Mouse (Mus musculus): ENCODE data around the gene Gm32802. TPM values are rescaled to one million over a fixed set of nuclear protein-coding genes. Genes with fewer than 3 reads are reported as not detected.
"Not testable (repeated sequence)": the region's sequence is repeated elsewhere in the genome, so short reads cannot be mapped to it uniquely, and the experiment has no call there.

Gm32802 gene
- under 1 TPM; 0.75 to 0.85 TPM for total RNA-seq (2021)
- long read RNA-seq, experiment 1 = 0 reads
- long read RNA-seq, experiment 2 = 0 reads

DNA sequence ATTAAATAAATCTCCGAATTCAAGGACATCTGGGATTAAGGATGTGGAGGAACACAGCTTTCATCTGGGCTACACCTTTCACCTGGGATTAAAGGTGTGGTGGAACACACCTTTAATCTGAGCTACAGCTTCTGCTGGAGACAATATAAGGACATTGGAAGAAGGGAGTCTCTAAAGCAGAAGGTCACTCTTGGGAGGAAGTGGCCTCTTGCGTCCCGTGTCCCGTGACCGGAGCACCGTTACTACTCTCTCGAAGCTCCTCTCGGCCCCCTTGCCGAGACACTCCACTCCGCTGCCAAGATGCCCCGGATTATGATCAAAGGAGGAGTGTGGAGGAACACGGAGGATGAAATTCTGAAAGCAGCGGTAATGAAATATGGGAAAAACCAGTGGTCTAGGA lies at the start of gene Gm32802:
Gene Gm32802 (plus strand): TSS at position 301 of the 400 bp plus-strand sequence.
- DNase-seq (ENCODE audit: low spot score in 2 of 2); intact Hi-C loops (cut with DNase I): not testable (repeated sequence)

DNA sequence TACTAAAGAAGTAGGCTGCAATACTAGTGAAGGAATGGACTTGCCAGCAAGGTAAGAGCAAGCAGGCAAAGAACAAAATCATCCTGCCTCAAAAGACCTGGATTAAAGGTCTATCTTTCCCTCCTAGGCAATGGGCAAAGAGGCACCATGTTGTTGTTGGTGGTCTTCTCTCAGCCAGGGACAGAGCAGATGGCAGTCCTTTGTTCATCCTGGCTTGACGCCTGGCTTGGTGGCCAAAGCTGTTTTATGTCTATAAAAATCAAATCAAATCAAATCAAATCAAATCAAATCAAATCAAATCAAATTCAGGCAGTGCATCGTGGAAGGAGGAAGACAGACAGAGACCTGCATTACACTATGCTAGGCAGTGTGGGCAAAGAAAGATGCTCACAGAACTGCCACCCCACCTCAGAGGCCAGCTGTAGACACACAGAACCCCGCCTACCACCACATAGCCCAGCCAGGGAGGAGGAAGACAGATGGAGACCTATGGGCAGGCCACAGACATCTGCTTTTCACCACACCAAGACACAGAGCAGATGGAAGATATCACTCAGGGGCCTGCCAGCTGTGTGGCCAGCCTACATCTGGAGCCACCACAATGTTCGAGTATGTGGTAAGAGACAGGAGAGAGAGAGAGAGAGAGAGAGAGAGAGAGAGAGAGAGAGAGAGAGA lies 42.6 kb upstream of the Gm32802 start:
- intact Hi-C loops (cut with DNase I); DNase-seq (ENCODE audit: low spot score in 2 of 2): not testable (repeated sequence)

DNA sequence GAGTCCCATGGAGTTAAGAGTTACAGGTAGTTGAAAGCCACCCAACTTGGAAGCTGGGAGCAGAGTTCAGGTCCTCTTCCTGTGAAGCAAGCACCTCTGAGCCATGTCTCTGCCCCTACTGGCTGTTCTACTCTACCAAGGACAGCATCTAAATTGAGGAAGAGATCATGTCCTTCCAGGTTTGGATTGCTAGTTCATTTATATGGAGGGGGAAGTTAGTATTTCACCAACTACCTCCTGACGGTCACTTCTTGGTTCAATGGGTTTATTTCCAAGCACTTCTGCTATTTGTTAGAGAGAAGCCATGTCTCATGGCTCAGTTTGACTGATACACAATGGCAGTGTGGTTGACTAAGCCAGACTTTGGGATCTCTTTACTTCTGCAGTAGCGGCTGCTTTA lies 30.9 kb upstream of the Gm32802 start:
- intact Hi-C loops (cut with DNase I); DNase-seq (ENCODE audit: low spot score in 2 of 2): not testable (repeated sequence)

DNA sequence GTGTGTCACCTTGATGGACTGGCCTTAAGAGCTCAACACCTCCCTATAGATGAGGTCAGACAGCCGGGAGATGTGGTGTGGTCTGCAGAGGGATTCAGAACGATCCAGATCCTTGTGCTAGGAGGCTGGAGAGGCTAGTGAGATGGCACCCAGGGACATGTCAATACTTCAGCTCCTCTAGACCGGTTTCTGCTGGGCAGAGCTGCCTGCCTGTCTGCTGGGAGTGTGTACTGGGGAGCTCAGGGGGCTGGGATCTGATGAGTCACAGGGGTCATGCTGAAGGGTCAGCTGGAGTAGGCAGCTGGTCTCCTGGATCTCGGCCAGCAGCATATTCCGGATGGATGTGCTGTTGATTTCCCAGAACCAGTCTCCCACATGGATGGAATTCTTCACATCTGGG lies 25.9 kb upstream of the Gm32802 start:
- DNase-seq (ENCODE audit: low spot score in 2 of 2); intact Hi-C loops (cut with DNase I): not testable (repeated sequence)

DNA sequence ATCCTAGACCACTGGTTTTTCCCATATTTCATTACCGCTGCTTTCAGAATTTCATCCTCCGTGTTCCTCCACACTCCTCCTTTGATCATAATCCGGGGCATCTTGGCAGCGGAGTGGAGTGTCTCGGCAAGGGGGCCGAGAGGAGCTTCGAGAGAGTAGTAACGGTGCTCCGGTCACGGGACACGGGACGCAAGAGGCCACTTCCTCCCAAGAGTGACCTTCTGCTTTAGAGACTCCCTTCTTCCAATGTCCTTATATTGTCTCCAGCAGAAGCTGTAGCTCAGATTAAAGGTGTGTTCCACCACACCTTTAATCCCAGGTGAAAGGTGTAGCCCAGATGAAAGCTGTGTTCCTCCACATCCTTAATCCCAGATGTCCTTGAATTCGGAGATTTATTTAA lies 17.8 kb upstream of the Gm32802 start, which contains the start of gene Gm32717:
Gene Gm32717 (minus strand): TSS at position 101 of the 400 bp plus-strand sequence.
- DNase-seq (ENCODE audit: low spot score in 2 of 2); intact Hi-C loops (cut with DNase I): not testable (repeated sequence)

DNA sequence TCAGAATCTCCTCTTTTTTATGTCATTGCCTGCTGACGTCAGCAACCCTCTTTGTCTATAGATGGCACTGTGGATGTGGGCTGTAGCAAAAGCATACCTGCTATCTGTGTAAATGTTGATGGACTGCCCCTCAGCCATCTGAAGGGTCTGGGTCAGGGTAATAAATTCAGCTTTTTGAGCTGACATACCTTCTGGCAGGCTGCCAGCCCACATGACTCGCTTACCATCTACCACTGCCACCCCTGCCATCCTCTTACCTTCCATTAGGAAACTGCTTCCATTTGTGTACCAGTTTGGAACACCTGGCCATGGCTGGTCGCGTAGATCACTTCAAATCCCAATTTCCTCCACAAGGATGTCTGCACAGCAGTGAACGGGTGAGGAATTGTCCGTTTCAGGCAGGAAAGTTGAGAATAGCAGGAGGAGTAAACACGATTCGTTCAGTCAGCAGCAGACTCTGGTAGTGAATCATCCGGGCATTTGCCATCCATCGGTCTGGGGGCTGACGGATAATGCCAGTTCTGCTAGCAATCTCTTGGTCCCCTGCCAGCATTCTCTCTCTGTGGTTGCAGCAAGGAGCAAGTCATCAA lies 9.4 kb upstream of the Gm32802 start:
- intact Hi-C loops (cut with DNase I) = not testable (repeated sequence)
- peak; percentile 5 to 16 for DNase-seq (ENCODE audit: low spot score in 2 of 2)

DNA sequence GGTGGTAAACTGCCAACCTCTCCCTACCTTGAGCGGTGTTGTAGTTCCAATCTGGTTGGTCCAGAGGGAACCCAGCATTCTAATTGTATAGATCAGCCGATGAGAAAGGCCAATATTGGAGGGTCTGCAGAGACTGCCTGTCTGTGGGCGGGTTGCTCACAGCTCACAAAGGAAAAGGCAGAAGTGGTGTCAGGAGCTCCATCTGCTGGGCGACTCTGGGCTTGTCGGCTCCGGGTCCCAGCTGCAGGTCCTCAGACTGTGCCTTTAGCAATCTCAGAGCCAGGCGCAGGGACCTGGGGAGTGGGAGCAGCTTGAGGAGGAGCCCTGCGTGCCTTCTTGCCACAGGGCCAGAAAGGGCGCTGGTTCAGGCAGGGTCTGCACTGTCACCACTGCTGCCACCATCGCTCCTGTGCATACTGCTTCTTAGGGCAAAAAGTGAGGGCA lies 7.6 kb upstream of the Gm32802 start:
- DNase-seq (ENCODE audit: low spot score in 2 of 2) = peak; percentile 26 to 32
- intact Hi-C loops (cut with DNase I) = no loop called here

DNA sequence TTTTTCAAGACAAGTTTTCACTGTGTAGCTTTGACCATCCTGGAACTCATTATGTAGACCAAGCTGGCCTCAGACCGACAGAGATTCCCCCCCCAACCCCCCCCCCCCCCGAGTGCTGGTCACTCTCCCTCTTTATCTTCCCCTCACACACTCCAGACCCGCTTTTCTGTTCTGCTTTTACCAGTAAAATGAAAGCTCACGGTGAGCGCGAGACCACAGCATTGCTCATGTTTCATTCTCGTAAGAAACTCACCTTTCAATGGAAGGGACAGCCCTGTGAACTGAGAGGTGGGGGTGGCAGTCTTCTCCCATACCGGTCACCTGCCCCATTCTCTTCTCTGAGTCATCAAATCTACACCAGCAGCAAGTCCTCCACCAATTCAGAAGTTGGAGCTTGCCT lies 10.3 kb downstream of the Gm32802 start:
- intact Hi-C loops (cut with DNase I); DNase-seq (ENCODE audit: low spot score in 2 of 2): not testable (repeated sequence)

DNA sequence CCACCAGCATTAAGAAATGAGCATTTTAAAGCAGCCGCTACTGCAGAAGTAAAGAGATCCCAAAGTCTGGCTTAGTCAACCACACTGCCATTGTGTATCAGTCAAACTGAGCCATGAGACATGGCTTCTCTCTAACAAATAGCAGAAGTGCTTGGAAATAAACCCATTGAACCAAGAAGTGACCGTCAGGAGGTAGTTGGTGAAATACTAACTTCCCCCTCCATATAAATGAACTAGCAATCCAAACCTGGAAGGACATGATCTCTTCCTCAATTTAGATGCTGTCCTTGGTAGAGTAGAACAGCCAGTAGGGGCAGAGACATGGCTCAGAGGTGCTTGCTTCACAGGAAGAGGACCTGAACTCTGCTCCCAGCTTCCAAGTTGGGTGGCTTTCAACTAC lies 12.9 kb downstream of the Gm32802 start:
- DNase-seq (ENCODE audit: low spot score in 2 of 2); intact Hi-C loops (cut with DNase I): not testable (repeated sequence)

DNA sequence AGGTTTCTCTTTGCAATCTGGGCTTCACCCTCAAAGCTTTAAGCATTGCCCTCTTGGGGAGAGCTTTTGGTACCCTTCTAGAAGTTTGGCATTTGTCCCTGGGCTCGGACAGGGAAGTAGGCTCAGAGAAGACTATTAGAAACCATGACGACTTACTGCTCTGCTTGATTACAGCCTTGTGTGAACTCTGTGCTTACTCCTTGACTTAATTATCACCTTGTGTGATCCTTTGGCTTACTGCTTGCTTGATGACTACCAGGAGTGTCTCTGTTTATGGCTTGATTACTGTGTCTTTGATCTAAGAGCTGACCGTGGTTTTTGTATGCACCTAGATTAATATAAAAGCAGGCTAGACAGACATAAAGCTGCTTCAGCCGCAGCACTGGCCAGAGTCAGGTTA lies 19.6 kb downstream of the Gm32802 start:
- DNase-seq (ENCODE audit: low spot score in 2 of 2); intact Hi-C loops (cut with DNase I): not testable (repeated sequence)

DNA sequence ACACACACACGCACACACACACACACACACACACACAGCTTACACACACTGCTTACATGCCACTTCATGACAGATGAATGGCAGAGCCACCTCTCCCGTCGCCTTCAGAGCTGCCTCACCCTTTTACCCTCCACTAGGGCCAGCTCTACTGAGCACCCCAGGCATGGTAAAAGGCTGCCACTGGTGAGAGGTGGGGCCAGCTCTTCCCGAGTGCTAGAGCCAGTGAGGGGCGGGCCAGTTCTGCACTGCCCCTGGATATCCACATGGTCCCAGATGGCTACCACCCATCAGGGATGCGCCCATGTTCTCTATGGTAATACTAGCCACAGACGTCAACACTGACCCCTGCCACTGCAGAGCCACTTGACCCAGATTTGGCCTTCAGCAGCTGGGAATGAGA lies 24.1 kb downstream of the Gm32802 start:
- DNase-seq (ENCODE audit: low spot score in 2 of 2); intact Hi-C loops (cut with DNase I): not testable (repeated sequence)

DNA sequence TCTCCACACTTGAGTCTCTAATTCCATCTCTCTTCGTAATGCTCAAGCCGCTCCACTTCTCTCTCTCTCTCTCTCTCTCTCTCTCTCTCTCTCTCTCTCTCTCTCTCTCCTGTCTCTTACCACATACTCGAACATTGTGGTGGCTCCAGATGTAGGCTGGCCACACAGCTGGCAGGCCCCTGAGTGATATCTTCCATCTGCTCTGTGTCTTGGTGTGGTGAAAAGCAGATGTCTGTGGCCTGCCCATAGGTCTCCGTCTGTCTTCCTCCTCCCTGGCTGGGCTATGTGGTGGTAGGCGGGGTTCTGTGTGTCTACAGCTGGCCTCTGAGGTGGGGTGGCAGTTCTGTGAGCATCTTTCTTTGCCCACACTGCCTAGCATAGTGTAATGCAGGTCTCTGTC lies 24.5 kb downstream of the Gm32802 start:
- intact Hi-C loops (cut with DNase I); DNase-seq (ENCODE audit: low spot score in 2 of 2): not testable (repeated sequence)

DNA sequence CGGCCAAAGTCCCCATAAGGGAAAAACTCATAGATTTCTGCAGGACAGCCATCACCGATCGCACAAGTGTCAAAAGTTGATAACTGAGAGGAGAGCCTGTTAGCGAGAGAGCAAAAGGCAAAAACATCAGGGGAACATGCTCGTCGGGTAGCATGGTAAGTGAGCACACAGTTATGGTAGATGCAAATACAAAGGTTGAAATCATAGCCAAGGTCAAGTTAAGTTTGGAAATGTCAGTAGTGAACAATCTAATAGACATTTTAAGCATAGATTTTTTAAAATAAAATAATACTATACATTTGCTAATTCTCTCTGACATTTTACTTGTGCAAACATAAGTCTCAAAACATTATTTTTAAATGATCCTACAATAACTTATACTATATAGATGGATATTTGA lies 36.5 kb downstream of the Gm32802 start, which contains the start of gene Iltifb:
Gene Iltifb (minus strand): TSS at position 101 of the 400 bp plus-strand sequence.
- no peak for DNase-seq (ENCODE audit: low spot score in 2 of 2)
- intact Hi-C loops (cut with DNase I) = no loop called here

DNA sequence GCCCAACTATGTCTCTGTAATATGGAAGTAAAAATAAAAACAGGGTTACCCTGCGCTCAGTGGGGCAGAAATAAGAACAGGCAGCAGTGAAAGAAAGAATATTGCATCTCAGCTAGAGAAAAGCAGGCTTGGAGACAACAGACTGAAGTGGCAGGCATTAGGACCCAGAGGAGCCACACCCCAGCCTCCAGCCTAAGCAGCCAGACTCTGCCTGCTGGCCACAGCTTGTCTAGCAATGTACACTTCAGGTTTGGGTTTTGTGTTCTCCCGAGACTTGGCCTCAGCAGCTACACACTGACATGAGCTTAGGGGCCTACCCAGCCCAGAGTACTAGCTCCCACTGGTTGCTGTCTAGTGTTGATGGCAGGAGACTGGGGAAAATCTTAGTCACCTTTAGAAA lies 43.6 kb downstream of the Gm32802 start:
- DNase-seq (ENCODE audit: low spot score in 2 of 2); intact Hi-C loops (cut with DNase I): not testable (repeated sequence)

Other genes starting within 250 kb of the Gm32802 start
- 1 to 10 TPM; 8.3 to 8.6 TPM for gene Mdm1, start 116.9 kb upstream of the Gm32802 start, total RNA-seq (2021)
- not detected for gene Il22, start 53.7 kb upstream of the Gm32802 start, total RNA-seq (2021)
- gene Gm32717, start 17.9 kb upstream of the Gm32802 start, total RNA-seq (2021) = under 1 TPM; 0.75 to 0.85 TPM
- gene Iltifb, start 36.4 kb downstream of the Gm32802 start, total RNA-seq (2021) = not detected
- not detected for gene Gm9040, start 68.3 kb downstream of the Gm32802 start, total RNA-seq (2021)
- not detected for gene Gm9044, start 73.7 kb downstream of the Gm32802 start, total RNA-seq (2021)
- not detected for gene Gm9045, start 79.1 kb downstream of the Gm32802 start, total RNA-seq (2021)
- gene Gm9046, start 84.6 kb downstream of the Gm32802 start, total RNA-seq (2021) = not detected
- not detected for gene Gm9048, start 90.0 kb downstream of the Gm32802 start, total RNA-seq (2021)
- gene Gm9049, start 95.4 kb downstream of the Gm32802 start, total RNA-seq (2021) = not detected
- not detected for gene Ifng, start 182.4 kb downstream of the Gm32802 start, total RNA-seq (2021)